Mouse (Mus musculus) induced T-regulatory cell, adult 2 months (primary cell): ENCODE data around the gene Cldn4.
"Not testable (repeated sequence)": the region's sequence is repeated elsewhere in the genome, so short reads cannot be mapped to it uniquely, and the experiment has no call there.

Source experiments
- DNase-seq: peaks from one replicate; pipeline ENCODE4 v3.0.0-alpha.2; 2012; ENCODE audit warnings: low read depth

The Cldn4 gene

GRCm38 (mm10) chr5:134963546-134963945 lies 16.8 kb upstream of the Cldn4 start:
- no peak for DNase-seq

- no peak for DNase-seq
Observed at GRCm38 (mm10) chr5:134961519-134961918, 14.8 kb upstream of the Cldn4 start.

GRCm38 (mm10) chr5:134960430-134960829 lies 13.7 kb upstream of the Cldn4 start:
- DNase-seq: no peak

GRCm38 (mm10) chr5:134959114-134959513 lies 12.4 kb upstream of the Cldn4 start:
- no peak for DNase-seq

- no peak for DNase-seq
Observed at GRCm38 (mm10) chr5:134955491-134955890, 8.8 kb upstream of the Cldn4 start.

GRCm38 (mm10) chr5:134951053-134951884 lies 4.5 kb upstream of the Cldn4 start:
- DNase-seq: no peak

GRCm38 (mm10) chr5:134948085-134948439 lies 1.3 kb upstream of the Cldn4 start:
- DNase-seq: no peak

GRCm38 (mm10) chr5:134947420-134948084 lies 818 bp upstream of the Cldn4 start:
- no peak for DNase-seq

- no peak for DNase-seq
Observed at GRCm38 (mm10) chr5:134946063-134946856, 474 bp downstream of the Cldn4 start.

GRCm38 (mm10) chr5:134945266-134945959 lies 1.3 kb downstream of the Cldn4 start:
- DNase-seq: no peak

- no peak for DNase-seq
Observed at GRCm38 (mm10) chr5:134944179-134944578, 2.6 kb downstream of the Cldn4 start.

GRCm38 (mm10) chr5:134942740-134943139 lies 4.0 kb downstream of the Cldn4 start:
- DNase-seq: no peak

- DNase-seq: peak; percentile 60
Observed at GRCm38 (mm10) chr5:134941472-134942209, 5.1 kb downstream of the Cldn4 start.

GRCm38 (mm10) chr5:134939554-134939953 lies 7.2 kb downstream of the Cldn4 start:
- not testable (repeated sequence) for DNase-seq

- DNase-seq: peak; percentile 58
Observed at GRCm38 (mm10) chr5:134939069-134939468, 7.7 kb downstream of the Cldn4 start.

- DNase-seq: no peak
Observed at GRCm38 (mm10) chr5:134936626-134937185, 10.0 kb downstream of the Cldn4 start.

- no peak for DNase-seq
Observed at GRCm38 (mm10) chr5:134936051-134936450, 10.7 kb downstream of the Cldn4 start.

GRCm38 (mm10) chr5:134934666-134935065 lies 12.1 kb downstream of the Cldn4 start:
- DNase-seq: no peak

GRCm38 (mm10) chr5:134933686-134934085 lies 13.0 kb downstream of the Cldn4 start:
- DNase-seq: peak; percentile 34

- DNase-seq: peak; percentile 74
Observed at GRCm38 (mm10) chr5:134933281-134933680, 13.5 kb downstream of the Cldn4 start.

GRCm38 (mm10) chr5:134932903-134933276 lies 13.8 kb downstream of the Cldn4 start:
- DNase-seq: peak; percentile 94
